ENCODE assay signal across 24 mouse cellular contexts in the genomic region with DNA sequence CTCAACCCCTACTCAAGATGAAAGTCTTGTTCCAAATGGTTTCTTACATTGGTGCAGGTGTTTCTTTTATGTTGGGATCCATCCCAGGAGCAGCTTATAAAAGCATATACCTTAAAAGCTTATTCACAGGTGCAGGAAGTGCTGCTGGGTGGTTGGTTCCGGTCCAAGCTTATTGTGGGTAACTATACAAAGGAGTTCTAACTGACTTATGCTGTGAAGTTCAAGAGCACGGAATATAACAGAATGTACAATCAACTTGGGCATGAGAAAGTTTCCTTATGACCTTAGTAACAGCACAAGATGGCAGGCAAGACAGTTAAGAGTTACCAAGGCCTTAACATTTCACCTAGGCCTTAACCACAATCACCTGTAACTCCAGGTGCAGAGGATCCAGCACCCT. TPM values are rescaled to one million over a fixed set of nuclear protein-coding genes. Genes with fewer than 3 reads are reported as not detected.
DNase-seq lines count a peak whose midpoint lies in the region; ATAC-seq and TF ChIP-seq lines count a peak whose summit lies in the region.
"Had no signal": no experiment of that assay in that cellular context is flagged by ENCODE, and none has a peak within 500 bp of the region (broad histone marks: within the 10 kb centered on the region; RNA-seq: fewer than 3 reads in every experiment).

No protein-coding gene starts in this region.

- TF ChIP-seq CTCF in thymus, adult 2 months (IDR thresholded peaks at IDR 0.05; ENCODE audit: borderline replicate concordance, control insufficient read depth, extremely low read depth, insufficient read depth, low read length, poor library complexity), result no peak

- no peak for TF ChIP-seq POLR2A in thymus, adult 2 months (IDR thresholded peaks at IDR 0.05; ENCODE audit: control insufficient read depth, extremely low read depth, insufficient read depth, low read length, poor library complexity)

- H3K27ac ChIP-seq in heart, embryonic 10.5 days, result no peak overlapping the region
- peak overlapping the region; percentile 64 for H3K27ac ChIP-seq in thymus, adult 2 months (ENCODE audit: control insufficient read depth, insufficient read depth, low read length)
- no peak overlapping the region for H3K27ac ChIP-seq in kidney, embryonic 16.5 days (ENCODE audit: low read length)
- H3K27ac ChIP-seq: embryonic facial prominence, embryonic 13.5 days; embryonic facial prominence, embryonic 15.5 days; forebrain, embryonic 13.5 days; forebrain, embryonic 15.5 days had no signal

- intact Hi-C loops in heart, postnatal 14 days (cut with DNase I), result no loop called here
- intact Hi-C loops in left cerebral cortex, postnatal 25 days (cut with DNase I), result no loop called here

- 78% methylated on average over 2 of the region's 2 CpGs for WGBS in heart, embryonic 10.5 days
- 16% methylated on average over 2 of the region's 2 CpGs for WGBS in thymus, adult 2 months
- WGBS in kidney, embryonic 16.5 days, result 93% methylated on average over 2 of the region's 2 CpGs

- ATAC-seq in kidney, embryonic 16.5 days (ENCODE audit: low FRiP score, low TSS enrichment), result no peak
- ATAC-seq: forebrain, embryonic 13.5 days; forebrain, embryonic 15.5 days had no signal

- peak; percentile 20 for DNase-seq in heart, embryonic 10.5 days (ENCODE audit: low spot score)
- DNase-seq in heart, postnatal 14 days, result no peak
- no peak for DNase-seq in thymus, adult 2 months
- no peak for DNase-seq in thymus, postnatal 10 days (ENCODE audit: low spot score in 2 of 2)
- DNase-seq in CD4-positive helper T cell, adult 2 months (ENCODE audit: low read depth, low spot score), result peak; percentile 12
- peak; percentile 30 for DNase-seq in thymus, postnatal 14 days
- no peak for DNase-seq in left cerebral cortex, postnatal 25 days (ENCODE audit: low spot score in 2 of 2)
- DNase-seq: adrenal gland, adult 2 months; adrenal gland, postnatal 10 days; adrenal gland, postnatal 25 days; B cell, adult 2 months; cerebellum, adult 11 months; cerebellum, adult 18-20 months; cerebellum, adult 8-10 months; cerebellum, adult 9-11 months; cerebellum, postnatal 14 days; cerebellum, postnatal 36 days; embryo, embryonic 11 days had no signal

- no peak overlapping the region for H3K4me3 ChIP-seq in heart, embryonic 10.5 days
- H3K4me3 ChIP-seq in thymus, adult 2 months (ENCODE audit: control insufficient read depth, insufficient read depth, low read length), result no peak overlapping the region
- H3K4me3 ChIP-seq in kidney, embryonic 16.5 days (ENCODE audit: low read length), result no peak overlapping the region
- H3K4me3 ChIP-seq: embryonic facial prominence, embryonic 13.5 days; embryonic facial prominence, embryonic 15.5 days; erythroblast, embryonic 14.5 days; forebrain, embryonic 13.5 days; forebrain, embryonic 15.5 days had no signal

- no peak overlapping the region for H3K4me2 ChIP-seq in kidney, embryonic 16.5 days (replicated peaks; ENCODE audit: low read depth, low read length)
- H3K4me2 ChIP-seq: embryonic facial prominence, embryonic 13.5 days; embryonic facial prominence, embryonic 15.5 days; forebrain, embryonic 13.5 days; forebrain, embryonic 15.5 days had no signal

- no peaks in the 10 kb centered on the region for H3K27me3 ChIP-seq in heart, embryonic 10.5 days (ENCODE audit: insufficient read depth, poor library complexity, severe bottlenecking)
- H3K27me3 ChIP-seq in thymus, adult 2 months (ENCODE audit: control insufficient read depth, insufficient read depth, low read length), result no peaks in the 10 kb centered on the region
- H3K27me3 ChIP-seq in kidney, embryonic 16.5 days (ENCODE audit: insufficient read depth, low read length), result no peaks in the 10 kb centered on the region
- H3K27me3 ChIP-seq: embryonic facial prominence, embryonic 13.5 days; embryonic facial prominence, embryonic 15.5 days; forebrain, embryonic 13.5 days; forebrain, embryonic 15.5 days had no signal

- no peaks in the 10 kb centered on the region for H3K36me3 ChIP-seq in heart, embryonic 10.5 days
- H3K36me3 ChIP-seq in thymus, adult 2 months (ENCODE audit: control insufficient read depth, insufficient read depth, low read length), result no peaks in the 10 kb centered on the region
- H3K36me3 ChIP-seq in kidney, embryonic 16.5 days (ENCODE audit: insufficient read depth, low read length), result no peaks in the 10 kb centered on the region
- H3K36me3 ChIP-seq: embryonic facial prominence, embryonic 13.5 days; embryonic facial prominence, embryonic 15.5 days; forebrain, embryonic 15.5 days had no signal

- H3K9me3 ChIP-seq in heart, embryonic 10.5 days, result no peaks in the 10 kb centered on the region
- no peaks in the 10 kb centered on the region for H3K9me3 ChIP-seq in kidney, embryonic 16.5 days (ENCODE audit: low read length)
- H3K9me3 ChIP-seq: embryonic facial prominence, embryonic 13.5 days; embryonic facial prominence, embryonic 15.5 days; forebrain, embryonic 13.5 days; forebrain, embryonic 15.5 days had no signal

- H3K4me1 ChIP-seq in heart, embryonic 10.5 days, result peaks cover 4% of the 10 kb centered on the region
- H3K4me1 ChIP-seq in thymus, adult 2 months (replicated peaks; ENCODE audit: control insufficient read depth, insufficient read depth, low read length), result peaks cover 5% of the 10 kb centered on the region
- H3K4me1 ChIP-seq in kidney, embryonic 16.5 days (ENCODE audit: insufficient read depth, low read length), result peaks cover 6% of the 10 kb centered on the region
- H3K4me1 ChIP-seq: embryonic facial prominence, embryonic 15.5 days had no signal

- no peak overlapping the region for H3K9ac ChIP-seq in kidney, embryonic 16.5 days (replicated peaks; ENCODE audit: low read length)
- H3K9ac ChIP-seq: embryonic facial prominence, embryonic 13.5 days; embryonic facial prominence, embryonic 15.5 days; forebrain, embryonic 13.5 days; forebrain, embryonic 15.5 days had no signal

RNA-seq across cellular contexts. Expression of a gene that starts 29.8 kb away (rescaled TPM):
- polyA plus RNA-seq in heart, embryonic 10.5 days (2016; fragmentation: Nextera tagmentation; extraction: Ambion mirVana), result 38.0 and 50.8 TPM in 2 replicates
- total RNA-seq in heart, postnatal 14 days (2021), result 10 to 100 TPM; 79.4 to 90.4 TPM
- 67.8 and 68.0 TPM in 2 replicates for polyA plus RNA-seq in thymus, adult 2 months (2012; rRNA removed)
- 68.5 and 72.8 TPM in 2 replicates for polyA plus RNA-seq in kidney, embryonic 16.5 days (2015; fragmentation: Nextera tagmentation; extraction: Ambion mirVana)
- 10 to 100 TPM; 40.1 to 46.1 TPM for total RNA-seq in left cerebral cortex, postnatal 25 days (2021)

RNA-seq across cellular contexts. Expression of a gene that starts 58.7 kb away (rescaled TPM):
- polyA plus RNA-seq in heart, embryonic 10.5 days (2016; fragmentation: Nextera tagmentation; extraction: Ambion mirVana), result 76.5 and 89.5 TPM in 2 replicates
- total RNA-seq in heart, postnatal 14 days (2021), result 10 to 100 TPM; 25.9 to 26.5 TPM
- polyA plus RNA-seq in thymus, adult 2 months (2012; rRNA removed), result 32.2 and 34.0 TPM in 2 replicates
- polyA plus RNA-seq in kidney, embryonic 16.5 days (2015; fragmentation: Nextera tagmentation; extraction: Ambion mirVana), result 88.9 and 106 TPM in 2 replicates
- total RNA-seq in left cerebral cortex, postnatal 25 days (2021), result 10 to 100 TPM; 45.2 to 60.0 TPM

Comparison
In these comparisons a context has a peak if more than half of its experiments do, and no peak if none do; other contexts are left out.
1. DNase-seq: peak in heart, embryonic 10.5 days (single experiment), CD4-positive helper T cell, adult 2 months (single experiment) and thymus, postnatal 14 days (single experiment); none in heart, postnatal 14 days (0 of 2), thymus, adult 2 months (single experiment), thymus, postnatal 10 days (0 of 2) and left cerebral cortex, postnatal 25 days (0 of 2).